Mouse (Mus musculus) G1E (cell line): Measurements from ENCODE around the gene Tmub1.

ENCODE experiments used
- CTCF ChIP-seq: IDR thresholded peaks from 2 replicates; pipeline ENCODE4 v1.5.1; 2012; ENCODE audit warnings: low read depth, low read length, inconsistent platforms, mixed read lengths
- GATA1 ChIP-seq: IDR thresholded peaks from 2 replicates; pipeline ENCODE4 v1.6.1; 2012; ENCODE audit warnings: borderline replicate concordance, low read length, inconsistent platforms, mixed read lengths
- TAL1 ChIP-seq: conservative IDR thresholded peaks from 2 replicates; pipeline ENCODE4 v1.6.1; 2012; ENCODE audit warnings: low read depth, low read length, inconsistent platforms, mixed read lengths

- TF ChIP-seq CTCF (no peak), TAL1 (no peak), GATA1 (no peak)
Observed at GRCm38 (mm10) chr5:24420381-24420780, 27.3 kb downstream of the Tmub1 start.
